Mouse (Mus musculus) monocyte, adult 5-6 weeks (primary cell): ENCODE data around the gene Tmem115. TPM values are rescaled to one million over a fixed set of nuclear protein-coding genes. Genes with fewer than 3 reads are reported as not detected.
A peak's percentile ranks its signal among the peaks of the same experiment; 100 is the strongest.
"Not testable (repeated sequence)": the region's sequence is repeated elsewhere in the genome, so short reads cannot be mapped to it uniquely, and the experiment has no call there.

Experiments
- ATAC-seq: fragments of 153-309, 156-312 bp; replicated peaks from 2 replicates; pipeline ENCODE4 v1.8.0; 2017; ENCODE audit warnings: mild to moderate bottlenecking; ENCODE audit not compliant: low TSS enrichment, insufficient number of reproducible peaks, severe bottlenecking, poor library complexity, low FRiP score
- total RNA-seq: library from RNA; stranded (forward); fragments of 200-1000, 200-491, 200-594 nt; gene quantifications from 3 replicates; pipeline ENCODE4 v1.2.3, GENCODE M21; 2017

Gene Tmem115
- total RNA-seq, 1 experiment from 2014 or later, result 21.7 TPM

DNA sequence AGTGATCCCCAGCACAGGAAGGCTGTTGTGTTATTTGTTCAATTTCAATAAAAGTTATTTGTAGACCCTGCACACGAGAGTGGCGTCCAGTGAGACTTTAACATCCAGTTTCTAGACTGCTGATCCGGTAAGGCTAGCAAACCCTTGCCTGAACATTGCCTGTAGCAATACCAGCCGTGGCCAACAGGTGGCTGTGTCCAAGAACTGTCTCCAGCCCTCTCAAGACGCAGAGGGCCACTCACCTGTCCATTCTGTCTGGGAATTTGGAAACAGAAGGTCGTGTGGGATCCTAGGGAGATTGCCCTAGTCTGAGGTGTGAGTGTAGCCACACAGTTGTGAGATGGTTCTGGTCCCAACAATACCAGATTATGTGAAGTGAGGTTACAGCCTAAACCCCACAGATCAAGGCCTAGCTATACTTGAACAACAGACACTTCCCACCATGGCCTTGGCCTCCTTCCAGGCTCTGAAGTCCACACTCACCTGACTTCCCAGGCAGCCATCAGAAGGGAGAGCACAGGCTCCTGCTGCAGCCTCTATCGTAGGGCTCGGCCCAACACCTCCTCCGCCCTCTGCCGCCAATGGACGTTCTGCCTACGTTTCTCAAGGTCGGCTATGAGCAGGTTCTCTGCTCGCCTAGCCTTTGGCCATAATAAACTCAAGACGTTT lies 32.4 kb downstream of the Tmem115 start:
- 0 out of 2 replicates have a peak, but pooled peaks have one; percentile 32 for ATAC-seq

DNA sequence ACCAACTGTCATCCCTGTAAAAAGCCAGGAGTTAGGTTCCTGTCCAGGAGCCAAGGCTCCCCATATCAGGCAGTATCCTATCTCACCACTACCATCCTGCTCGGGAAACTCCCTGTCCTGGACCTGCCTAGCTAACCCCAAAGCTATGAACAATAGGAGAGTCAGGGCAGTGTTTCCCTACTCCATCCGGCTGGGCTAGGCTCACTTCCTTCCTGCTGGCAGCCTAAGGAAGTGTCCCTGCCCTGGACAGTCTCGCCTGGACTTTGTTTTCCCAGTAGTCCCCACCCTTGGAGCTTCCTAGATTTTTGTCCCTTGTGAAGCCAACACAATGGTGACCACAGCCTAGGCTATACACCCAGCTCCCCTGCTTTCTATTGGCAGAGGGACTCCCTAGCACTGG lies 33.1 kb downstream of the Tmem115 start:
- no peak for ATAC-seq

DNA sequence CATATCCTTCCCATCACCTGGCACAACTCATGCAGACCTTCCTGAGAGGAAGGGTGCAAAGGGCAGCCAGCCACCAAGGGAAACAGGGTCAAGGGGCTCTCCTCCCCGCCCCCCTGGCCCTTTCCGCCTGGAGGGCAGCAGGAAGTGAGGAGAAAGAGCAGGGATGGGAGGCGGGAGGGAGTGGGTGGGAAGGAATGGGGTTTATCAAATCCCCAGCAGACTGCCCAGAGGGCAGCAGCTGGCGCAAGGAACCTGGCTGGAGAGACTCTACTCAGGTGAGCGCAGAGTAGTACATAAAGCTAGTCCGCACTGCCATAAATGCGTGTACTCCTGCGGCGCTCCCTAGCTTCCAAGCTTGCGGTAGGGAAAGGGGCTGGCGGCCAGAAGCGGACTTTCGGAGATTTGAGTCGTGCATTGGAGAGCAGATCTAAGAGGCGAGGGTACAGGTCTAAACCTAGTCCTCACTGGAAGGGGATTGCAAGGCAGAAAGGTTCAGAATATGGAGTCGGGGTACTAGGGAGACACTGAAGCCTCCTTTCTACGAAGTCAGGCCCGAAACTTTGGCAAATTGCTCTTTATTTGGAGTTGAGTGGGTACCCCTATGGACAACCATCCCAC lies 34.1 kb downstream of the Tmem115 start, which contains the start of gene Hyal2:
Gene Hyal2, plus strand, starts transcription at position 244 of the 618 bp plus-strand sequence.
- no peak for ATAC-seq

DNA sequence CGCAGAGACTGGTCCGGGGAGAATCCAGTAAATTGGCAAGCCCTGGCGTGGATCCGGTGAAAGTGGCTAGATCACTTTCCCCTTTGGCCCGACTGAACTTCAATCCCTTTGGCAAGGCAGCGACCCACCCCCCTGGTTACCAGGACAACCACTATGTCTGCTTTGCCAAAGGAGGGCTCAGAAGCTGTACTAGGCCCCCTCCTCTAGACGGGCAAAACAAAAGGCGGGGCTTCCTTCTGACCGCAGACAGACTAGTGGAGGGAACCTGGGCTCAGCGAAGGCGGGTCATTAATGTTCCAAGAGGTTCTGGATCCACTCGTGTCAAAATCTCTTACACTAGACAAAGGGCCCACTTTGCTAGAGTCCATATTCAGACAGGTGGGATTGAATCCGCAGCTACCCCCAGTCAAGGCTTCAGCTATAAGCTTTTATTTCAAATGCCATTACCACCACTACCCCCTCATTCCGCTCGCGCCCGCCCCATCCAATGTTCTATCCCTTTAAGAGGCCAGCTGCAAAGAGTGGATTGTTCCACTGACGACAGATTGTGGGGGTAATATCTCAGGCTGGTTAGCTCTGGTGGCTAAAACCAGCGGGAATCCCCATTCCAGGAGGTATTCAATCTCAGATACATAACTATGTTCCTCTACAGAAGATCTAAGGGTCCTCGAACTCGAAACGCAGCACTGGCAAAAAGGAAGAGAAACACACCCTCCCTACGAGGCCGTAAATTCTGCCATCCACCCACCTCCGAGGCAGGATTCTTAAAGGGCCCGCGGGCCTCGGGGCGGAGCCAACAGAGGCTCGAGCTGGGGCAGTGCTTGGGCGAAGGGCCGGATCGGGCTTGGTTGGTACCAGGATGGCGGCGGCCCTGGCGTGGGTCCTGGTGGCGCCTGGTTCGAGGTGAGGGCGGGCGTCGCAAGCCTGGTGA lies 34.9 kb downstream of the Tmem115 start:
- peak; percentile 73 for ATAC-seq

DNA sequence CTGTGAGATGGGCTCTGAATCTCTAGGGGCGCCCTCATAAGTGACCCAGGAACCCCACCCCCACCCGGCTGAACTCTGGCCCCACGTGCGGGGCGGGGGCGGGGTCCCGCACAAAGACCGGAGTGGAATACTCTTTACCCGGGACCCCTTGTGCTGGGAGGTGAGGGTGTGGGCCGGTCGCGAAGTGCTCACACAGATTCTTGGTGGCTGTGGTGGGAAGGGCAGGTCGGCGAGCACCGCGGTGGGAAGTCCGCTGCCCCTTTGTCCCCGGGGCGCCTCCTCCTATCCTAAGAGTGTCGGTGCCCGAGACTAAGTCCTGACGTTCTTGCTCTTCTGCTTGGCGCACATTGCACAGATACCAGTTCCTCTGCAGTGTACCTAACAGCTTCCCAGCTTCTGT lies 35.5 kb downstream of the Tmem115 start:
- ATAC-seq, result no peak

DNA sequence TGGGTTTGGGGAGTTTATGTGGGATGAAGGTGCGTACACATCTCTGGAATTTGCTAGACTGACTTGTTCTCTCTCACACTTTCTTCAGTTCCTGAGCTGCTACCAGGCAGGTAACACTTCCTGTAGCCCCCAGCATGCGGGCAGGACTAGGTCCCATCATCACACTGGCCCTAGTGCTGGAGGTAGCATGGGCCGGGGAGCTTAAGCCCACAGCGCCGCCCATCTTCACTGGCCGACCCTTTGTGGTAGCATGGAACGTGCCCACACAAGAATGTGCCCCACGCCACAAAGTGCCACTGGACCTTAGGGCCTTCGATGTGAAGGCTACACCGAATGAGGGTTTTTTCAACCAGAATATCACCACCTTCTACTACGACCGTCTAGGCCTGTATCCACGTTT lies 36.3 kb downstream of the Tmem115 start:
- ATAC-seq, result no peak

DNA sequence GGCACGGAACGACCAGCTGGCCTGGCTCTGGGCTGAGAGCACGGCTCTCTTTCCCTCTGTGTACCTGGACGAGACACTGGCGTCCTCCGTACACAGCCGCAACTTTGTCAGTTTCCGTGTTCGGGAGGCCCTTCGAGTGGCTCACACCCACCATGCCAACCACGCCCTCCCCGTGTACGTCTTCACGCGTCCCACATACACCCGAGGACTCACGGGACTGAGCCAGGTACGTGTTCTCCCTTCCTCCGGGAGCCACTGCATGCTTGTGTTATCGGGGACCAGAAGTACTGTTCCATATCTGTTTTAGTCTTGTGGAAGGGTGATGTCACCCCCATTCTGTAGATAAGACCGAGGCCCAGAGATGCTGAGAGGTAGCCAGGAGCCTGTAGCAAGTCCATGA lies 37.1 kb downstream of the Tmem115 start:
- no peak for ATAC-seq

DNA sequence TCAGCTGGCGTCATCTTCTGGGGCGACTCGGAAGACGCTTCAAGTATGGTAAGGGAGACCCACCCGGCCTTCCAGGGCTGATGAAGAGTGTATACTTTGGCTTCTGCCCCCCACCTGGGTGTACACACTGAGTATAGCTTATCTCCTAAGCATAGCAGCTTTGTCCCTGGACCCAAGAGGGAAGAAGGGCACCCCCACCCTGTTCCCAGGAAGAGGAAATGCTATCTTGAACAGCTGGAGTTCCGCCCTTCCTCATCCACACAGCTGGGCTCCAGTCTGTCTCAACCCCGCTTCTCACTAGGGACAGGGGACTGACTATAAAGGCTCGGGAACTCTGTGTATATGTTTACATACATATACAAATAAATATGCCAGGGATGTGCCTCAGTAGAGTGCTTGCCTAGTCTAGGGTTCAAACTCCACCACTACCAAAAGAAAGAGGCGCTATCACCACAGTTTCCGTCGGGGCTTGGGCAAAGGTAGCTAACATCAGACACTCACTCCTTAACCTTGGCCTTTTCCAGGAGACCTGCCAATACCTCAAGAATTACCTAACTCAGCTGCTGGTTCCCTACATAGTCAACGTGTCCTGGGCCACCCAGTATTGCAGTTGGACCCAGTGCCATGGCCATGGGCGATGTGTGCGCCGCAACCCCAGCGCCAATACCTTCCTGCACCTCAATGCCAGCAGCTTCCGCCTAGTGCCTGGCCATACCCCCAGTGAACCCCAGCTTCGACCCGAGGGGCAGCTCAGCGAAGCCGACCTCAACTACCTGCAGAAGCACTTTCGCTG lies 38.0 kb downstream of the Tmem115 start:
- ATAC-seq, result no peak

DNA sequence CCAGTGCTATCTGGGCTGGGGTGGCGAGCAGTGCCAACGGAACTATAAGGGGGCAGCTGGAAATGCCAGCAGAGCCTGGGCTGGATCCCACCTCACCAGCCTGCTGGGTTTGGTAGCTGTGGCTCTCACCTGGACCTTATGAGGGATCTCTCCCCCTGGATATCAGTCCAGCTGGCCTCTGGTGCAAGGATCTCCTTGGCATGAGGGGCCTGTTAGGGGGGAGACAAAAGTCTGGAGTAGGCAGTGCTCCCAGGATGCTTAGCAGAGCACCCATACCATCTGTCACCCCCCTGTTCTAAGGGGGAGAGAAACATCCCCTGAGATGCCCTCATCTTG lies 38.5 kb downstream of the Tmem115 start:
- ATAC-seq, result no peak

DNA sequence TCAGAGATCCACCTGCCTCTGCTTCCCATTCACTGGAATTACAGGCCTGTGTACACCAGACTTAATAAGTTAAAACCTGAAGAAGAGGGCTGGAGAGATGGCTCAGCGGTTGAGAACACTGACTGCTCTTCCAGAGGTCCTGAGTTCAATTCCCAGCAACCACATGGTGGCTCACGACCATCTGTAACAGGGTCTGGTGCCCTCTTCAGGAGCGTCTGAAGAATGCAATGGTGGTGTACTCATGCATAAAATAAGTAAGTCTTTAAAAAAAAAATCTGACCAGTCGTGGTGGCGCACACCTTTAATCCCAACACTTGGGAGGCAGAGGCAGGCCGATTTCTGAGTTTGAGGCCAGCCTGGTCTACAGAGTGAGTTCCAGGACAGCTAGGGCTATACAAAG lies 40.0 kb downstream of the Tmem115 start:
- ATAC-seq, result not testable (repeated sequence)

DNA sequence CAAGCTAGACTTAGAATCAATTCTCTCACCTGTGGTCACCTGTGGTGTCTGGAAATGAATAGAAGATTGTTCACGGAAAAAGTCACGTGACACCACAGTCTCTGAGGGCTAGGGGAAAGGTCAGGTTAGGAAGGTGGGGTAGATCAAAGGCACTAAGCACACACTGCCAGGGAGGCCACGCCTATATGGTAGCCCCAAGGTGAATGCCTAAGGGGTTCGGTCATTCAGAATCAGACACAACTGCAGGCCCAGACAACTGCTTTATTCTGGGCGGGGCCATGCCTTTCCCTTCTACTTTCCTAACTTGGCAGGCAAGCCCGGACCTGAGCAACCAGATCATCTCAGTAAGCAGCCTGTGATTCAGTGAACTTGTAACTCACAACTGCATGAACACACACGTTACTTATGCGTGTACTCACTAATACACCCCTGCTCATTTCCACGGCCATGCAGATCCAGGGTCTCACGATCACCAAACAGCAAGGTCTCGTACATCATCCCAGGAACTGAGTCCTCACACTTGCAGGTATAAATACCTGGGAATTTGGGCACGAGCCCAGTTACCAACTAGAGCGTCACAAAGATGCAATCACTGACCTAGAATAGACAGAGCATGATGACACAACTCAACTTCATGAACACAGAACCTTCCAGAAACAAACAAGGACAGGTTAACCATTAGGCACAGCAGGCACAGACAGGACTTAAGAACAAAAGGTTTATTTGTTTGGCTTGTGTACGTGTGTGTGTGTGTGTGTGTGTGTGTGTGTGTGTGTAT lies 42.0 kb downstream of the Tmem115 start:
- no peak for ATAC-seq

DNA sequence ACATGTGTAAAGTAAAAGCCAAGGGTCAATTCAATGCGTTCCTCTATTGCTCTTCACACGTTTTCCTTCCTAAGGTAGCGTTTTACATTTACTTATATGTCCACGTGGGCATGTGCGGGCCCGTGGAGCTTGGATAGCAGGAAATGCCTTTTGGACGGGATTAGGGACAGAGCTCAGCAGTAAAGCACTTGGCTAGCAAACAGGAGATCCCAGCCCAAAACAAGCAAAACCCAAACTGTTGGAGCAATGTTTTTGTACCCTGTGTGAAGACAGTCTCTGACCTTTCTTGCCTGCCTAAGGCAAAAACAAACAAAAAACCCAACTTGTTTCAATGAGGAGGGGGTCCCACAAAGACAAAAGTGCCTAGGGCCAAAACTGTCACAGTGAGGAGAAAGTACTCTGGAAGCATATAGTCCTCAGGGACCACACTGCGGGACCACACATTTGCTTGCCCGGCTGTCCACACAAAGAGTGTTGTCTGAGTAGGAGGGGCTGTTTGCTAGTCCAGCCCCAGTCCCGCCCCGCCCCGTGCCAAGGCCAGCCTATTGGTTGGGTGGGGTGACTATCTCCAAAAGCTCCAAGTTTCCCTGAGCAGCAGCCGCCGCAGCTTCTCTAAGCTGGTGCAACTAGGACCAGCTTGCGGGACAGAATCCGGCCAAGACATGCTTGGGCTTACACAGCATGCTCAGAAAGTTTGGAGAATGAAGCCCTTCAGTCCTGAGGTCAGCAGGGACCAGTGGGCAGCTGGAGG lies 42.8 kb downstream of the Tmem115 start, which contains the start of gene Hyal1:
Gene Hyal1, plus strand, starts transcription at position 571 of the 751 bp plus-strand sequence.
- ATAC-seq, result no peak

DNA sequence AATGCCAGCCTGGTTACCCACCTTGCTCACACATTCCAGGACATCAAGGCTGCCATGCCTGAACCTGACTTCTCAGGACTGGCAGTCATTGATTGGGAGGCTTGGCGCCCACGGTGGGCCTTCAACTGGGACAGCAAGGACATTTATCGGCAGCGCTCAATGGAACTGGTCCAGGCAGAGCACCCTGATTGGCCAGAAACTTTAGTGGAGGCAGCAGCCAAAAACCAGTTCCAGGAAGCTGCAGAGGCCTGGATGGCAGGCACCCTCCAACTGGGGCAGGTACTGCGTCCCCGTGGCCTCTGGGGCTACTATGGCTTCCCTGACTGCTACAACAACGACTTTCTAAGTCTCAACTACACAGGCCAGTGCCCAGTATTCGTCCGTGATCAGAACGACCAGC lies 44.1 kb downstream of the Tmem115 start:
- ATAC-seq, result no peak

DNA sequence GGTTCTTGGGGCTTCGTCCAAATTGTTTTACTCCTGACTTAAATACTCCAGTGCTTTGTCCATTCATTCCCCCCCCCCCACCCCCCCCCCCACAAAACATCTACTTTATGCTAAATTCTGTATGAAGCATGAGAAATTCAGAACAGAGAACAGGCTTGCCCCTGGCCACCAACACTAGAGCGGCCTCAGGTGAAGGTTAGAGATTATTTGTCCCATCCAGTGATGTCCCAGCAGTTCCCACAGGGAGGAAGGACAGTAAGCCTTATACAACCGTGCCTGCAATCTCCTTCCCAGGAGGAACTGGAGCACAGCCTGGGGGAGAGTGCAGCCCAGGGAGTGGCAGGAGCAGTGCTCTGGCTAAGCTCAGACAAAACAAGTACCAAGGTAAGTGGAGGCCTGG lies 44.8 kb downstream of the Tmem115 start, which contains the start of gene Naa80:
Gene Naa80, plus strand, starts transcription at position 301 of the 400 bp plus-strand sequence.
- no peak for ATAC-seq

DNA sequence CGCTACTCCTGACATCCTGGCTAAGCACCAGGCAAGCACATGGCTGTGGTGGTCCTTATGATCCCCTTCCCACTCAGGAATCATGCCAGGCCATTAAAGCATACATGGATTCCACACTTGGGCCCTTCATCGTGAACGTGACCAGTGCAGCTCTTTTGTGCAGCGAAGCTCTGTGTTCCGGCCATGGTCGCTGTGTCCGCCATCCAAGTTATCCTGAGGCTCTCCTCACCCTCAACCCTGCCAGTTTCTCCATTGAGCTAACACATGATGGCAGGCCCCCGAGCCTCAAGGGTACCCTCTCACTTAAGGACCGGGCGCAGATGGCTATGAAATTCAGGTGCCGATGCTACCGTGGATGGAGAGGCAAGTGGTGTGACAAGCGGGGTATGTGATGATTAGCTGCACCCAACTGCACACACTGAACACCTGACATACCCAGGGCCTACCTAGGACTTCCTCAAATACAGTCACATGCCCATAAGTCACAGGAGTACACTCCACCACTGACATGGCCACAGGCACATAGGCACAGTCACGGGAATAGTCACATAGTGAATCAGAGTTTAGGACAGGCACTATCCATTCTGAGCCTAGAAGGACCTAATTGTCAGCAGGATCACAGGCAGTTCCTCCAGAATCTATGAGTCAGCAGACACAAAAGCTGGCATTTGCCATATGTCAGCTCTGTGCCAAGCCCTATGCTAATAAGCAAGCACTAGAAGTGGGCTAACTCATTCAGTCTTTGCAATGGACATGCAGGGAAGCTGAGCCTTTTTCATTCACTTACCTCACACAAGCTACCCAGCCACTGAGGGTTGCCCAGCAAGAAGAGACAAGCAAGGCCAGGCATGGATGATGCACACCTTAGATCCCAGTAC lies 45.5 kb downstream of the Tmem115 start:
- ATAC-seq, result no peak

DNA sequence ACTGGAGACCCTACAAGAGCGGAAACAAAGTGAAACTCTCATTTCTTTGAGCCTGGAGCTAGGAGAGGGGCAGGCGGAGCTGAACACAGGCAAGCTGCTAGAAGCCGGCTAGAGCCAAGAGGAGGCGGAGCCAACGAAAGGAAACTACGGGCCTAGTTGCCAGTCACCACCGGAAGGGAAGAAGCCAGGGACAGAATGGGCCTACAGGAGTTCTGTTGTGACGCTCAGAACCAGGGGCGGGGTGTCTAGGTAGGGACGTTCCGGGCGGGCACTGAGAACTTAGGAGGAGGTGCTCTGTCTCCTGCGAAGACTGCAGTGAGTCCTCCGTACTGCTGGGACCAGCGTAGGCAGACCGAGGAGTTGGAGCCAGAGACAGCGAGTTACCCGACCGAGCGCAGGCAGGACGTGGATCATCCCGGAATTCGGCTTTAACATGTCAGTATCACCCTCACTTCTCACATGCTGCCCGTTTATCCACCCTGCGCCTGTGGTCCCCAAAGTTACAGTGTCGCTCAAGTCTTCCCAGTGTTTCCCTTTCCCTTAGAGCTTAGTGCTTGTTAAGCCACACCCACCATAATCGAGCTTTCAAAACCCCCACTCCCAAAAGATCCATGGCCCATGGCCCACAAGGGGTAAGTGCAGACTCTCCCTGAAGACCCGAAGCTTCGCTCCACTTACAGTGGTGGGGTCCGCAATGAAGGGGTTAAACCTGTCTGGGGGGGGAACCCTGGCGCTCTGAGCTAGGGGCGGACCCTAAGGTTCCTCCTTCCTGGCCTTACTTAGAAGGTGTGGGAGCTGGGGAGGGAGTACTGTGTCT lies 47.0 kb downstream of the Tmem115 start, which contains the start of gene Hyal3:
Gene Hyal3, plus strand, starts transcription at position 318 of the 817 bp plus-strand sequence.
- ATAC-seq, result peak; percentile 79
